Mouse (Mus musculus) kidney, embryonic 15.5 days (tissue): ENCODE results near the gene Cd72. TPM values are rescaled to one million over a fixed set of nuclear protein-coding genes. Genes with fewer than 3 reads are reported as not detected.

Source experiments
- ATAC-seq: fragments of 200-750 bp; cut with Nextera tagmentation; replicated peaks from 2 replicates; pipeline ENCODE4 v1.8.0; 2017; ENCODE audit warnings: moderate TSS enrichment; ENCODE audit not compliant: low FRiP score
- H3K27ac ChIP-seq: fragments of 300-500 bp; sonication (generic); 2 replicates; pipeline ENCODE4 v1.5.1; 2015; ENCODE audit warnings: mild to moderate bottlenecking, inconsistent platforms
- H3K27me3 ChIP-seq: fragments of 300-500 bp; sonication (generic); 2 replicates; pipeline ENCODE4 v1.6.1; 2015; ENCODE audit warnings: inconsistent platforms
- H3K36me3 ChIP-seq: fragments of 300-500 bp; sonication (generic); 2 replicates; pipeline ENCODE4 v1.6.1; 2015; ENCODE audit warnings: inconsistent platforms
- H3K4me1 ChIP-seq: fragments of 300-500 bp; sonication (generic); 2 replicates; pipeline ENCODE4 v1.6.1; 2015; ENCODE audit warnings: inconsistent platforms
- H3K4me2 ChIP-seq: fragments of 300-500 bp; sonication (generic); 2 replicates; pipeline ENCODE4 v1.6.1; 2015; ENCODE audit warnings: moderate library complexity, mild to moderate bottlenecking, inconsistent platforms
- H3K4me3 ChIP-seq: fragments of 300-500 bp; sonication (generic); replicated peaks from 2 replicates; pipeline ENCODE4 v1.5.1; 2015; ENCODE audit warnings: mild to moderate bottlenecking, inconsistent platforms
- H3K9ac ChIP-seq: fragments of 300-500 bp; sonication (generic); 2 replicates; pipeline ENCODE4 v1.6.1; 2015; ENCODE audit warnings: mild to moderate bottlenecking, inconsistent platforms
- H3K9me3 ChIP-seq: fragments of 300-500 bp; sonication (generic); replicated peaks from 2 replicates; pipeline ENCODE4 v1.6.1; 2016; ENCODE audit warnings: inconsistent platforms
- WGBS: fragments of 180-500 bp; shearing (Covaris S2); methylation state at CpG from one replicate; pipeline ENCODE4 v1.1.7; 2015; ENCODE audit warnings: mixed read lengths; 5-methylcytosine and 5-hydroxymethylcytosine counted together
- polyA plus RNA-seq: library from polyadenylated mRNA; unstranded; fragments of >200 nt; fragmentation: Nextera tagmentation; extraction: Ambion mirVana; gene quantifications from 2 replicates; pipeline ENCODE4 v1.2.1, GENCODE M21; 2015

Cd72 gene
- 3.0 and 4.3 TPM in 2 replicates for polyA plus RNA-seq

GRCm38 (mm10) chr4:43454041-43454836 lies at the start of gene Cd72:
Gene Cd72, minus strand, starts transcription at chr4:43454628.
- no peaks in the 10 kb centered on the region for H3K9me3 ChIP-seq
- H3K4me2 ChIP-seq: peak within 1 kb of the TSS; percentile 64
- no peaks in the 10 kb centered on the region for H3K36me3 ChIP-seq
- H3K9ac ChIP-seq: 0 out of 2 replicates have a peak within 1 kb of the TSS, but pooled peaks have one; percentile 14
- H3K27ac ChIP-seq: no peak within 1 kb of the TSS
- peaks cover 36% of the 10 kb centered on the region for H3K4me1 ChIP-seq
- no peak; the same call in 1 of the 2 replicates for ATAC-seq
- WGBS: 26% methylated on average over 20 of the region's 20 CpGs
- H3K27me3 ChIP-seq: peaks cover 37% of the 10 kb centered on the region
- H3K4me3 ChIP-seq: peak within 1 kb of the TSS; percentile 28

- Histone ChIP-seq H3K4me2 (no peak overlapping the region), H3K9ac (no peak overlapping the region), H3K4me1 (peaks cover 24% of the 10 kb centered on the region), H3K4me3 (no peak overlapping the region), H3K36me3 (no peaks in the 10 kb centered on the region), H3K9me3 (no peaks in the 10 kb centered on the region), H3K27ac (no peak overlapping the region), H3K27me3 (peaks cover 9% of the 10 kb centered on the region; the same call in 1 of the 2 replicates)
- 72% methylated on average over 6 of the region's 6 CpGs for WGBS
- no peak for ATAC-seq
These were observed 49.1 kb upstream of the Cd72 start for GRCm38 (mm10) chr4:43503506-43503905.

- H3K27me3 ChIP-seq: peaks cover 9% of the 10 kb centered on the region; the same call in 1 of the 2 replicates
- peaks cover 24% of the 10 kb centered on the region for H3K4me1 ChIP-seq
- 69% methylated on average over 2 of the region's 2 CpGs for WGBS
- H3K4me2 ChIP-seq: no peak overlapping the region
- no peak overlapping the region for H3K4me3 ChIP-seq
- H3K9me3 ChIP-seq: no peaks in the 10 kb centered on the region
- no peak overlapping the region for H3K27ac ChIP-seq
- no peak for ATAC-seq
- no peak overlapping the region for H3K9ac ChIP-seq
- H3K36me3 ChIP-seq: no peaks in the 10 kb centered on the region
These were observed 48.6 kb upstream of the Cd72 start for GRCm38 (mm10) chr4:43503041-43503440.

- Histone ChIP-seq H3K27me3 (no peaks in the 10 kb centered on the region), H3K4me1 (peaks cover 40% of the 10 kb centered on the region), H3K9ac (peak within 1 kb of the TSS; percentile 63), H3K4me2 (peak within 1 kb of the TSS; percentile 84), H3K36me3 (peaks cover 21% of the 10 kb centered on the region), H3K4me3 (peak within 1 kb of the TSS; percentile 68), H3K27ac (peak within 1 kb of the TSS; percentile 59), H3K9me3 (no peaks in the 10 kb centered on the region)
- peak; percentile 86 for ATAC-seq
- WGBS: 7% methylated on average over 50 of the region's 50 CpGs
These were observed 45.2 kb upstream of the Cd72 start, which contains the start of gene Arhgef39 for GRCm38 (mm10) chr4:43499407-43500333. Gene Arhgef39, minus strand, starts transcription at chr4:43499695.

- H3K27ac ChIP-seq: peak overlapping the region; percentile 59; the same call in 1 of the 2 replicates
These were observed 44.6 kb upstream of the Cd72 start for GRCm38 (mm10) chr4:43498983-43499382.

GRCm38 (mm10) chr4:43497946-43498345 lies 43.5 kb upstream of the Cd72 start:
- 65% methylated on average over 4 of the region's 4 CpGs for WGBS
- Histone ChIP-seq H3K4me3 (peak overlapping the region; percentile 68), H3K27ac (no peak overlapping the region), H3K9me3 (no peaks in the 10 kb centered on the region), H3K36me3 (peaks cover 21% of the 10 kb centered on the region), H3K4me2 (peak overlapping the region; percentile 84), H3K4me1 (peaks cover 50% of the 10 kb centered on the region), H3K27me3 (no peaks in the 10 kb centered on the region), H3K9ac (peak overlapping the region; percentile 63; the same call in 1 of the 2 replicates)
- no peak for ATAC-seq

More at GRCm38 (mm10) chr4:43498983-43499382, 44.6 kb upstream of the Cd72 start:
- H3K4me2 ChIP-seq: peak overlapping the region; percentile 84
- peak overlapping the region; percentile 68 for H3K4me3 ChIP-seq
- H3K27me3 ChIP-seq: no peaks in the 10 kb centered on the region
- WGBS: 15% methylated on average over 8 of the region's 8 CpGs
- H3K9me3 ChIP-seq: no peaks in the 10 kb centered on the region
- peak; percentile 52; the same call in 1 of the 2 replicates for ATAC-seq
- H3K4me1 ChIP-seq: peaks cover 47% of the 10 kb centered on the region
- peak overlapping the region; percentile 63 for H3K9ac ChIP-seq
- peaks cover 21% of the 10 kb centered on the region for H3K36me3 ChIP-seq

GRCm38 (mm10) chr4:43497405-43497804 lies 43.0 kb upstream of the Cd72 start:
- Histone ChIP-seq H3K9me3 (no peaks in the 10 kb centered on the region), H3K4me3 (no peak overlapping the region), H3K4me2 (peak overlapping the region; percentile 84; the same call in 1 of the 2 replicates), H3K9ac (no peak overlapping the region), H3K36me3 (peaks cover 21% of the 10 kb centered on the region), H3K27me3 (no peaks in the 10 kb centered on the region), H3K4me1 (peaks cover 50% of the 10 kb centered on the region), H3K27ac (no peak overlapping the region)
- ATAC-seq: no peak
- WGBS: 84% methylated on average over 8 of the region's 8 CpGs

- Histone ChIP-seq H3K27ac (no peak overlapping the region), H3K4me3 (no peak overlapping the region), H3K4me2 (no peak overlapping the region), H3K9me3 (no peaks in the 10 kb centered on the region), H3K4me1 (peaks cover 50% of the 10 kb centered on the region), H3K36me3 (peaks cover 21% of the 10 kb centered on the region), H3K9ac (no peak overlapping the region), H3K27me3 (no peaks in the 10 kb centered on the region)
- WGBS: 48% methylated on average over 6 of the region's 6 CpGs
- no peak for ATAC-seq
These were observed 42.2 kb upstream of the Cd72 start for GRCm38 (mm10) chr4:43496587-43496986.

GRCm38 (mm10) chr4:43493846-43494240 lies 39.4 kb upstream of the Cd72 start:
- Histone ChIP-seq H3K9ac (peak overlapping the region; percentile 78), H3K9me3 (no peaks in the 10 kb centered on the region), H3K27ac (peak overlapping the region; percentile 92), H3K27me3 (no peaks in the 10 kb centered on the region), H3K4me2 (peak overlapping the region; percentile 70), H3K4me3 (peak overlapping the region; percentile 79), H3K36me3 (peaks cover 21% of the 10 kb centered on the region), H3K4me1 (peaks cover 39% of the 10 kb centered on the region)
- 1% methylated on average over 9 of the region's 9 CpGs for WGBS
- ATAC-seq: no peak

- Histone ChIP-seq H3K4me1 (peaks cover 34% of the 10 kb centered on the region), H3K4me2 (peak overlapping the region; percentile 70), H3K9ac (peak overlapping the region; percentile 78), H3K4me3 (peak overlapping the region; percentile 79), H3K36me3 (peaks cover 21% of the 10 kb centered on the region), H3K27ac (peak overlapping the region; percentile 92), H3K27me3 (no peaks in the 10 kb centered on the region), H3K9me3 (no peaks in the 10 kb centered on the region)
- ATAC-seq: peak; percentile 89
- under 1% methylated on average over 47 of the region's 47 CpGs for WGBS
These were observed 38.9 kb upstream of the Cd72 start for GRCm38 (mm10) chr4:43493186-43493845.

GRCm38 (mm10) chr4:43492821-43493185 lies 38.4 kb upstream of the Cd72 start, which contains the start of gene Ccdc107:
Gene Ccdc107, plus strand, starts transcription at chr4:43492900.
- Histone ChIP-seq H3K9ac (peak within 1 kb of the TSS; percentile 78), H3K4me2 (peak within 1 kb of the TSS; percentile 70), H3K4me1 (peaks cover 28% of the 10 kb centered on the region), H3K4me3 (peak within 1 kb of the TSS; percentile 79), H3K9me3 (no peaks in the 10 kb centered on the region), H3K27ac (peak within 1 kb of the TSS; percentile 92), H3K36me3 (peaks cover 20% of the 10 kb centered on the region), H3K27me3 (no peaks in the 10 kb centered on the region)
- WGBS: under 1% methylated on average over 25 of the region's 25 CpGs
- peak; percentile 98 for ATAC-seq
